Mouse (Mus musculus): ENCODE results near the gene Fance.

DNA sequence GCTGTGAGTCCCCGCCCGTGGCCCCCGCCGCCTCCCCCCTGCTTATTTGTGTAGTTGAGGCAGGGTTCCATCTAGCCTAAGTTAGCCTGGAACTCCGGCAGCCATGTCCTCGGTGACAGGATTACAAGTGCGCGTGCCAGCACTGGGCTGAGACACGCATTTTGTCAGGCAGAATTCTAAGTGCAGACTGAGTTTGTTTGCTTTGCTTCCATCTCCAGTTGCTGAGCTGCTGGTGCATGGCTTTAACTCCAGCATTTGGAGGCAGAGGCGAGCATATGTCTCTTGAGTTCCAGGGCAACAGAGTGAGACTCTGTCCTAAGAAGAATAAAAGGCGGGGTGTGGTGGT lies 534 bp downstream of the Fance start:
- TF ChIP-seq CTCF (IDR thresholded peaks at IDR 0.05; ENCODE audit: control insufficient read depth, insufficient read depth, insufficient read length) (no peak), MAX (IDR thresholded peaks at IDR 0.05) (no peak), CEBPB (IDR thresholded peaks at IDR 0.05; ENCODE audit: low read depth) (no peak), FOSL1 (IDR thresholded peaks at IDR 0.05; ENCODE audit: insufficient read depth, low read length, poor library complexity, severe bottlenecking) (no peak), USF1 (IDR thresholded peaks at IDR 0.05; ENCODE audit: low read depth) (no peak), MYOD1 (IDR thresholded peaks at IDR 0.05; ENCODE audit: control insufficient read depth, insufficient read length, low read depth) (no peak), MYOG (IDR thresholded peaks at IDR 0.05; ENCODE audit: control insufficient read depth, extremely low read depth, insufficient read length) (no peak)

Data from C2C12 (cell line).